Mouse (Mus musculus) kidney, embryonic 14.5 days (tissue): ENCODE data around the gene Nlgn1. TPM values are rescaled to one million over a fixed set of nuclear protein-coding genes. Genes with fewer than 3 reads are reported as not detected.

Experiments
- ATAC-seq: fragments of 200-750 bp; cut with Nextera tagmentation; 2 replicates; pipeline ENCODE4 v1.8.0; 2017; ENCODE audit warnings: moderate number of reproducible peaks, mild to moderate bottlenecking, moderate TSS enrichment, moderate library complexity; ENCODE audit not compliant: low FRiP score, low TSS enrichment
- H3K27ac ChIP-seq: fragments of 300-500 bp; sonication (generic); 2 replicates; pipeline ENCODE4 v1.5.1; 2014; ENCODE audit warnings: low read depth, mild to moderate bottlenecking, low read length, moderate library complexity, mixed read lengths
- H3K27me3 ChIP-seq: fragments of 300-500 bp; sonication (generic); 2 replicates; pipeline ENCODE4 v1.6.1; 2014; ENCODE audit warnings: mild to moderate bottlenecking, low read length; ENCODE audit not compliant: control insufficient read depth, insufficient read depth
- H3K36me3 ChIP-seq: fragments of 300-500 bp; sonication (generic); 2 replicates; pipeline ENCODE4 v1.6.1; 2014; ENCODE audit warnings: low read length, mixed read lengths; ENCODE audit not compliant: control insufficient read depth, insufficient read depth
- H3K4me1 ChIP-seq: fragments of 300-500 bp; sonication (generic); 2 replicates; pipeline ENCODE4 v1.6.1; 2014; ENCODE audit warnings: low read length, mixed read lengths; ENCODE audit not compliant: control insufficient read depth, insufficient read depth
- H3K4me2 ChIP-seq: fragments of 300-500 bp; sonication (generic); replicated peaks from 2 replicates; pipeline ENCODE4 v1.6.1; 2014; ENCODE audit warnings: low read depth, mild to moderate bottlenecking, low read length
- H3K4me3 ChIP-seq: fragments of 300-500 bp; sonication (generic); 2 replicates; pipeline ENCODE4 v1.5.1; 2014; ENCODE audit warnings: mild to moderate bottlenecking, low read length
- H3K9ac ChIP-seq: fragments of 300-500 bp; sonication (generic); 2 replicates; pipeline ENCODE4 v1.6.1; 2014; ENCODE audit warnings: low read depth, mild to moderate bottlenecking, low read length, moderate library complexity
- H3K9me3 ChIP-seq: fragments of 300-500 bp; sonication (generic); 2 replicates; pipeline ENCODE4 v1.6.1; 2016; ENCODE audit warnings: low read length; ENCODE audit not compliant: control insufficient read depth
- WGBS: fragments of 180-500 bp; shearing (Covaris S2); extraction: QIAGEN DNeasy Blood & Tissue Kit; methylation state at CpG from one replicate; pipeline ENCODE4 v1.1.7; 2014; 5-methylcytosine and 5-hydroxymethylcytosine counted together
- polyA plus RNA-seq: library from polyadenylated mRNA; unstranded; fragments of >200 nt; fragmentation: Nextera tagmentation; extraction: Ambion mirVana; gene quantifications from 2 replicates; pipeline ENCODE4 v1.2.1, GENCODE M21; 2014

Gene Nlgn1
- polyA plus RNA-seq, 1 experiment from 2014 or later = 1.5 TPM

DNA sequence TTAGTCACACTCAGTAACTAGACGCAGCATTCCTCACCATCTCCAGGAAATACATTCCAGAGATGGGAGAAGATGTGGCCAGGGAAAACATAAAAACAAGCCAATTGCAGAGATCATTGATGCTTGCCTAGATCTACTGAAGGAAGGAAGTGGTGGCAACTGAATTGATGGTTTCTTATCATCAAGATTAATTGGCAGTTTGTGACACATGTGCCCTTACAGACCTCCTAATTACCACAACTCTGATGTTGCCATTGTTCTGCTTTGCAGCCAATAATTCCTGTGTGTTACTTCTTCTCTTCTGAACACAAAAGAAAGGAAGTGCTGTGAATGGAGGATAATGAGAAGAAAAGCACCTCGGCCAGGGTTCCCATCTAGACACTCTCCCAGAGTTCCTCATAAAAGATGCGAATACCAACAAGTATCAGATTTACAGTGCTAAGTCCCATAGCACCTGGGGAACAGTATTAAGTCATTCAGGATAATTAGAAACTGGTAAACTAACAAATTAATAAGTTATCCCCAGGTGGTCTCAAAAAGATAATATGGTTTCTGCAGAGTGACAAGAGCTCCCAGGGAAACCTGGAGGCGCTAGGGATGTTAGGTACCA lies 104.0 kb downstream of the Nlgn1 start:
- 63% methylated on average over 4 of the region's 4 CpGs for WGBS
- no peak overlapping the region for H3K4me3 ChIP-seq
- H3K27me3 ChIP-seq = no peaks in the 10 kb centered on the region
- no peak overlapping the region for H3K4me2 ChIP-seq
- no peaks in the 10 kb centered on the region for H3K4me1 ChIP-seq
- H3K9me3 ChIP-seq = no peaks in the 10 kb centered on the region
- H3K36me3 ChIP-seq = no peaks in the 10 kb centered on the region
- H3K27ac ChIP-seq = no peak overlapping the region
- no peak overlapping the region for H3K9ac ChIP-seq
- ATAC-seq = no peak

DNA sequence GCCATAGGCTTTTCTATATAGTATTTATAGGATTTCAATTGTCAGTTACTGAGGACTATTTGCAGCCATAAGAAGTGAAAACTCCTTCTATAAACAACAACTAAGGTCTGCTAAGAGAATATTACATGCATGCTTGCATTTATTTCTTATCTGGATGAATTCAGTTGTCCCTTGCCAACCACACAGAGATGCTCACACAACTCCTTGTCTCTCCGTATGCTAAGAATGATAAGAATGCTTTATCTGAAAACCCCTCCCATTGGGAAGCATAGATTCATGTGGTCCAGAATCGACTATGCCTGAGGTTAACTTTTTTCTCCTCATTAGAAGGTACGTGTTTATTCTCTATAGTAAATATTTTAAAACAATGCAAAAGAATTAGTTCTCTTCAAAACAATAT lies 108.8 kb downstream of the Nlgn1 start:
- no peak overlapping the region for H3K4me2 ChIP-seq
- H3K4me3 ChIP-seq = no peak overlapping the region
- H3K4me1 ChIP-seq = no peaks in the 10 kb centered on the region
- no peak overlapping the region for H3K9ac ChIP-seq
- no peaks in the 10 kb centered on the region for H3K36me3 ChIP-seq
- no peaks in the 10 kb centered on the region for H3K27me3 ChIP-seq
- H3K27ac ChIP-seq = no peak overlapping the region
- no peak for ATAC-seq
- no peaks in the 10 kb centered on the region for H3K9me3 ChIP-seq
- 90% methylated on average over 3 of the region's 3 CpGs for WGBS

DNA sequence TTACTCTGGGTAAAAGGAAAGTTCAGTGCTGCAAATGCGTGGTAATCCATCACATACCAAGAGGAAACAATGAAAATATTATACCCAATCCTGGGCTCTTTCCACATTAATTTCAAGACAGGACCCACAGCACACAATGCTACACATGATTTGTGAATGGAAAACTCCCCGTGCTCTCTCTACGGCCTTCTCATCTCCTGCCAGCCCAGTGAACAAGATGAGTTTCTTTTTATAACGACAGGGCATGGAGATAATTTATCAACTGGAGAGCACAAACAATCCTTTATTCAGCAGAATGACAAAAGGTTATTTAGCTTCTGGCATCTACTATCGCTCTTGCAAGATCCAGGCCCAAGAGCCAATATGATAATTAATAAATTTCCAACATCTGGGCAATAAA lies 116.0 kb downstream of the Nlgn1 start:
- H3K27ac ChIP-seq = no peak overlapping the region
- no peak overlapping the region for H3K9ac ChIP-seq
- no peak overlapping the region for H3K4me2 ChIP-seq
- H3K9me3 ChIP-seq = no peaks in the 10 kb centered on the region
- no peak for ATAC-seq
- H3K27me3 ChIP-seq = no peaks in the 10 kb centered on the region
- WGBS = 42% methylated on average over 5 of the region's 5 CpGs
- no peaks in the 10 kb centered on the region for H3K4me1 ChIP-seq
- no peaks in the 10 kb centered on the region for H3K36me3 ChIP-seq
- H3K4me3 ChIP-seq = no peak overlapping the region

DNA sequence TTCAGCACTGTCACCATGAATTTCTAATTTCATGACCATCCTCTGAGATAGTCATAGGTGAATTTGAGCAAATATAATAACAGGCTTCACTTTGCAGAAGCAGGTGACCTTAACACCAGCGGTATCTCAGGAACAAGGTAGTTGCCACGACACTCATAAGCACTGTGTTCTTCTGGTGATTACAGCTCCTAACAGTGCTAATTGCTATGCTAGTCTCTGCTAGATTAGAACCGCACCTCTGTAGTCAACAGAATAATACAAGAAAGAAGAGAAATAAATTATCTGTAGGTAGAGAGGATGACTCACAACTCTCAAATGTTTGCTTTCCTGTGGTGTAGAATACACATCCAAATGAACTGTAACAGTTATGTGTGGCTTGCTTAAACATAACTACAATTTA lies 129.6 kb downstream of the Nlgn1 start:
- no peaks in the 10 kb centered on the region for H3K4me1 ChIP-seq
- no peak overlapping the region for H3K27ac ChIP-seq
- WGBS = 88% methylated on average over 3 of the region's 3 CpGs
- H3K27me3 ChIP-seq = no peaks in the 10 kb centered on the region
- H3K4me3 ChIP-seq = no peak overlapping the region
- H3K9me3 ChIP-seq = no peaks in the 10 kb centered on the region
- no peak for ATAC-seq
- H3K36me3 ChIP-seq = no peaks in the 10 kb centered on the region
- no peak overlapping the region for H3K9ac ChIP-seq
- H3K4me2 ChIP-seq = no peak overlapping the region

DNA sequence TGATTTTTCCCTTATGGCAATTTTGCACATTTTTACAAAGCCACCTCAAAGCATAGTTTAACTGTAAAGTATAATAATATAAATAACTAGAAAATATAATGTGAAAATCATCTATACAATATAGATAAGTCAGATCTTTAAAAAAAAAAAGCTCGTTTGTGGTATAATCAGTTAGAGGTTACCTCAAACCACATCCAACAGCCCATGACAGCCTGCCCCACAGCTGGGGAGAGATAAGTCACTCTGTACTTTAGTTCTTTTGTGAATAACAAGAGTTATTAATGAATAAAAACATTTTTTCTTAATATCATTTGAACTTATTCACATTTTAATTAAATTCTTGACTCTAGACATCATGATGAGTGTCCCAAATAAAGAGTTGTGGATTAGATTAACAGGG lies 130.8 kb downstream of the Nlgn1 start:
- WGBS = 63% methylated on average over 1 of the region's 1 CpGs
- Histone ChIP-seq H3K27me3 (no peaks in the 10 kb centered on the region), H3K27ac (no peak overlapping the region), H3K36me3 (no peaks in the 10 kb centered on the region), H3K9me3 (no peaks in the 10 kb centered on the region), H3K4me1 (no peaks in the 10 kb centered on the region), H3K9ac (no peak overlapping the region), H3K4me2 (no peak overlapping the region), H3K4me3 (no peak overlapping the region)
- ATAC-seq = no peak

DNA sequence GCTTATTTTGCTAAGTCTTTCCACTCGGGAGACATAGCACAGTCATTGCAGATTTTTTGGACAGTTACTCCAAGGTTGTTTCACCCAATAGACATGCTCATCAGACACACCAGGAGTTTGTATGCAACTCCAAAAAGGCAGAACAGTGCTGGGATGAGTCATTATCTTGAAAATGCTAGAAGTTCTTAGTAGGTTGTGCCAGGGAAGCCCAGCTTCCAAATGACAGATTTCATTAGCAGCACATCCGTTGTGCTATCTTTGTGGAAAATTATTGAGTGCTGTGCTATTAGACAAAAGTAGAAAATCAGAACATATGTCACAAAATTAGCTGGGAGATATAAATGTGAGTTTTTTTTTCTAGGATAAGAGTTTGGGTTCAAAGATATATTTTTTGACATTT lies 137.3 kb downstream of the Nlgn1 start:
- Histone ChIP-seq H3K4me2 (no peak overlapping the region), H3K27me3 (no peaks in the 10 kb centered on the region), H3K36me3 (no peaks in the 10 kb centered on the region), H3K4me3 (no peak overlapping the region), H3K9ac (no peak overlapping the region), H3K27ac (no peak overlapping the region), H3K9me3 (no peaks in the 10 kb centered on the region), H3K4me1 (no peaks in the 10 kb centered on the region)
- no peak for ATAC-seq
- 80% methylated on average over 2 of the region's 2 CpGs for WGBS

DNA sequence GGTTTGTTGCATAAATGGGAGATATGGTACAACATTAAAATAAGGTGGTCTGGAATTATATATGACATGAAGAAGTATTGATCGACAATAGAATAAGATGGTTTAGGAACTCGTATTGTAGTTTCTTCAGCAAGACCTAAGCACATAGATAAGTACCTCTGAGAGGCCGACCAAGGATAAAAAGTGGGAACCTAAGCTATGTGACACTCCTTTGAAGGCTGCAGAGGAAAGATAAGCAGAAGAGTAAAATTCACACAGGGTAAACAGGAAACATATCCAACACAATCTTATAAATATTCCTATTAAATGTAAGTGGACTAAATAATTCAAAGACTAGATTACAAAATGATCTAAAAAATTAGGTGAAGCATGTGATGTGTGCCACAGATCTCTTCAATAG lies 151.2 kb downstream of the Nlgn1 start:
- Histone ChIP-seq H3K9ac (no peak overlapping the region), H3K4me3 (no peak overlapping the region), H3K4me2 (no peak overlapping the region), H3K27me3 (no peaks in the 10 kb centered on the region), H3K9me3 (no peaks in the 10 kb centered on the region), H3K4me1 (no peaks in the 10 kb centered on the region), H3K36me3 (no peaks in the 10 kb centered on the region), H3K27ac (no peak overlapping the region)
- 94% methylated on average over 3 of the region's 3 CpGs for WGBS
- no peak for ATAC-seq

DNA sequence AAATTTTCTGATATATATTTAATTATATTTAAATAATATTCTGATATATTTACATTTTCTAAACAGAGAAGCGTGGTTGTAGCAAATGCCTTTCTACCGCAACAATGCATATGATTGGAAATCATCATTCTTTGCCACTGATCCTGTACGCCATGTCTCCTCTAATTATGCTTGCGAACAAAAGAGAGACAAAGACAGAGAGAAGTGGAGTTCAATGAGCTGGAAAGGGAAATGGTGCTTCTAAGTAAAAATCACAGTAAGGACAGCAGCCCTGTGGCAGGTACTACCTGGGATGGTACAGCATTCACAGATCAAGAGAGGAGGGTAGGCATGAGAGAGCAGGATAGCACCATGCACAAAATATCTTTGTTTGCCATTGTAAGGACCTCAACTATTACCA lies 156.9 kb downstream of the Nlgn1 start:
- Histone ChIP-seq H3K4me1 (no peaks in the 10 kb centered on the region), H3K36me3 (no peaks in the 10 kb centered on the region), H3K27me3 (no peaks in the 10 kb centered on the region), H3K9me3 (no peaks in the 10 kb centered on the region), H3K9ac (no peak overlapping the region), H3K27ac (no peak overlapping the region), H3K4me3 (no peak overlapping the region), H3K4me2 (no peak overlapping the region)
- no peak for ATAC-seq
- 97% methylated on average over 4 of the region's 4 CpGs for WGBS

DNA sequence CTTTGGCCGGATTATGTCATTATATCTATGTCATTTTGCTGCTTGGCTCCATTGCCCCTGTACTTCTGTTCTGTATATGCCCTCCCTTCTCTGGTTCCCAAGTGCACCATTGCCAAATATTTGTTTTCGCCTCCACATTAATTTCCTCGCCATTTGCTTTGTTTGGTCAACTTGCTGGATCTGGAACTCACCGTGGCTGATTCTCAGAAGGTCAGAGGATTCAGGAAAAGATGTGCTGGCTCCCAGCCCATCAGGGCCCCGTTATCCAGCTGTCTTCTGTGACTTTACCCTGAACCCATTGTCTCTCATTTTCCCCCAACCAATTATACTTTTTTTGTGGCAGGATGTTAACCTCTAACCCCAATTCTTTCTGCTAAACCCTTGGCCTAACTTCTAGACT lies 158.0 kb downstream of the Nlgn1 start:
- Histone ChIP-seq H3K4me2 (no peak overlapping the region), H3K36me3 (no peaks in the 10 kb centered on the region), H3K27me3 (no peaks in the 10 kb centered on the region), H3K9me3 (no peaks in the 10 kb centered on the region), H3K9ac (no peak overlapping the region), H3K27ac (no peak overlapping the region), H3K4me3 (no peak overlapping the region), H3K4me1 (no peaks in the 10 kb centered on the region)
- no peak for ATAC-seq
- WGBS = 56% methylated on average over 5 of the region's 5 CpGs
